Mouse (Mus musculus) heart, embryonic 16.5 days (tissue): ENCODE data around the gene Adrm1. TPM values are rescaled to one million over a fixed set of nuclear protein-coding genes. Genes with fewer than 3 reads are reported as not detected.

Source experiments
- ATAC-seq: fragments of 200-750 bp; cut with Nextera tagmentation; replicated peaks from 2 replicates; pipeline ENCODE4 v1.8.0; 2017; ENCODE audit warnings: moderate number of reproducible peaks; ENCODE audit not compliant: insufficient read depth, low FRiP score; ENCODE audit errors: extremely low read depth
- H3K27ac ChIP-seq: fragments of 300-500 bp; sonication (generic); 2 replicates; pipeline ENCODE4 v1.5.1; 2014; ENCODE audit warnings: mild to moderate bottlenecking, low read length, control low read depth, moderate library complexity
- H3K27me3 ChIP-seq: fragments of 300-500 bp; sonication (generic); 2 replicates; pipeline ENCODE4 v1.6.1; 2014; ENCODE audit warnings: low read length, mixed read lengths; ENCODE audit not compliant: control insufficient read depth, insufficient read depth
- H3K36me3 ChIP-seq: fragments of 300-500 bp; sonication (generic); 2 replicates; pipeline ENCODE4 v1.6.1; 2014; ENCODE audit not compliant: control insufficient read depth, insufficient read depth
- H3K4me1 ChIP-seq: fragments of 300-500 bp; sonication (generic); 2 replicates; pipeline ENCODE4 v1.6.1; 2014; ENCODE audit warnings: low read length, mixed read lengths; ENCODE audit not compliant: control insufficient read depth, insufficient read depth
- H3K4me2 ChIP-seq: fragments of 300-500 bp; sonication (generic); 2 replicates; pipeline ENCODE4 v1.6.1; 2014; ENCODE audit warnings: low read depth, mild to moderate bottlenecking, control low read depth, low read length
- H3K4me3 ChIP-seq: fragments of 300-500 bp; sonication (generic); 2 replicates; pipeline ENCODE4 v1.5.1; 2014; ENCODE audit warnings: mild to moderate bottlenecking, control low read depth, low read length
- H3K9ac ChIP-seq: fragments of 300-500 bp; sonication (generic); 2 replicates; pipeline ENCODE4 v1.6.1; 2014; ENCODE audit warnings: low read length, control low read depth
- H3K9me3 ChIP-seq: fragments of 300-500 bp; sonication (generic); replicated peaks from 2 replicates; pipeline ENCODE4 v1.6.1; 2016; ENCODE audit warnings: low read length; ENCODE audit not compliant: control insufficient read depth
- WGBS: fragments of 180-500 bp; shearing (Covaris S2); extraction: QIAGEN DNeasy Blood & Tissue Kit; methylation state at CpG from one replicate; pipeline ENCODE4 v1.1.7; 2014; 5-methylcytosine and 5-hydroxymethylcytosine counted together
- polyA plus RNA-seq: library from polyadenylated mRNA; unstranded; fragments of >200 nt; fragmentation: Nextera tagmentation; extraction: Ambion mirVana; gene quantifications from 2 replicates; pipeline ENCODE4 v1.2.1, GENCODE M21; 2015

The Adrm1 gene
- polyA plus RNA-seq, 1 experiment from 2014 or later = 133 TPM

DNA sequence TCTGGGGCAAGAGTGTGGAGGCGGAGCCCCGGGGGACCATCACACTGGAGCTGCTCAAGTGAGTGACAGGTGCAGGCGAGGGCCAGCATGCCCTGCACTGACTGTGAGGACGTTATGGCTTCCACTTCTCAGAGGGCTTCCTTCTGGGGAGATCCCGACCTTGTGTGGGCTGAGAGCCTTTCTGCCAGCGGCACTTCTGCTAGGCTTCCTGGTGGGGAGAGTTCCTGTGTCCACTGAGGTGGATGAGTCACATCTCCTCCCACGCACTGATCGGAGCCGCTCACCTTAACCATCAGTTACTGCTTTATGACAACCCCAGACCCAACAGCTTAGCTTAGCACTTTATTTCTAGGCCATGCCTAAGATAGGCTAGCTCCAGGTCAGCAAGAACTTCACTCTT, 22.7 kb upstream of the Adrm1 start:
- no peak overlapping the region for H3K9ac ChIP-seq

DNA sequence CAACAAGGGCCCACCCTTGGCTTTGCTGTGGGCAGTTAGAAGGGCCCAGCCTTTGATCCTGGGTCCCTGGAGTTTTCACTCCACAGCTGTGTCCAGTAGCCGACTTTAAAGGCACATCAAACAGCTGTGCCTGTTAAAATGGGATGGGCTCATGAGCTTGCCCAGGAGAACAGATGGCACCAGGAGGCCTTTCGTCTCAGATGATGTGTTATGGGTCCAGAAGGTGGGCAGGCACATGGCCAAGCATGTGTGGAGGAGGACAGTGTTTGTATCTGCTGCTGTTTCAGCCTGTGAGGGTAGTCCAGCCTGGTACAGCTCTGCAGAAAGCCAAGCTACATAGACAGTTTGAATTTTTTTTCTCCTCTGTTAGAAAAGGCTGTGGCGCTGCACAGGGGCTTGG, 16.5 kb upstream of the Adrm1 start:
- 78% methylated on average over 3 of the region's 3 CpGs for WGBS
- Histone ChIP-seq H3K4me2 (no peak overlapping the region), H3K9ac (no peak overlapping the region), H3K4me1 (no peaks in the 10 kb centered on the region), H3K27me3 (no peaks in the 10 kb centered on the region), H3K4me3 (no peak overlapping the region), H3K9me3 (no peaks in the 10 kb centered on the region), H3K36me3 (peaks cover 55% of the 10 kb centered on the region), H3K27ac (no peak overlapping the region)
- no peak for ATAC-seq

More for the DNA sequence above, 22.7 kb upstream of the Adrm1 start:
- Histone ChIP-seq H3K4me1 (peaks cover 8% of the 10 kb centered on the region), H3K27ac (no peak overlapping the region), H3K36me3 (peaks cover 48% of the 10 kb centered on the region), H3K27me3 (no peaks in the 10 kb centered on the region), H3K4me3 (no peak overlapping the region), H3K9me3 (no peaks in the 10 kb centered on the region), H3K4me2 (no peak overlapping the region)
- ATAC-seq = no peak
- WGBS = 76% methylated on average over 9 of the region's 9 CpGs

DNA sequence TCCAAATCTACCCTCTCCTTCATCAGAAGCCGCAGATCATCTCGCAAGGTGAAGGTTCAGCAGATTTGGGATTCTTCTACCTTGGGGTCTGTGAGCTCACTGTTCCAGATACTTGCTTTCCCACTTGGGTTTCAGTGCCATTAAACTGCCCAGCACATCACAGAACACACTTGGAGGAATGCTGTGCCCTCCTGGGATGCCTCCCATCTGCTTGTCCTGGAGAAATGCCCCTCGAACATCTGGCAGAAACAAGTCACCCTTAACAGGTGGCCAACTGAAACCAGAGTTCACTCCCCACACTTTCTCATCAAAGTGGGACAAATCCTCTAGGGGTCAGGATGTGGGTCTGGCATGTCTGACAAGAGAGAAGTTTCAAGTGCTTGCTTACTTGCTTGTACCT, 12.7 kb upstream of the Adrm1 start:
- Histone ChIP-seq H3K27me3 (no peaks in the 10 kb centered on the region), H3K27ac (no peak overlapping the region), H3K4me1 (no peaks in the 10 kb centered on the region), H3K9ac (no peak overlapping the region), H3K4me2 (no peak overlapping the region), H3K9me3 (no peaks in the 10 kb centered on the region), H3K4me3 (no peak overlapping the region), H3K36me3 (peaks cover 44% of the 10 kb centered on the region)
- 88% methylated on average over 3 of the region's 3 CpGs for WGBS
- ATAC-seq = no peak

DNA sequence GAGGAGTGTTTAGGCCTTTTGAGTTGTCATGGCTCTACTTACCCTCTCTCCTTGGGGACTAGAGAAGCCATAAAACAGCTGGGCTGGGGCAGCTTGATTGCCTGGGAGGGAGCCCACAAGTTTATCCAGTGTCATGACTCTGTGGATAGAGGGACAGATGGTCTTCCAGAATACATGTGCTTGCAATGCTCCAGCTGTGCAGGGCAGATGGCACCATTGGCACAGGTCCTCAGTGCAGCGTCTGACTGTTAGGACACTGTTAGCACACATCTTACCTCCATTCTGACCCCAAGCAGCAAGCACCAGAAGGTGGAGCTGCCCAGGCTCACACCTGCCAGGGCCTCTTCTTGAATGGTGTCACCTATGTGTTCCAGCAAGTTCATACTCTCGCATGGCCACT, 5.4 kb upstream of the Adrm1 start:
- Histone ChIP-seq H3K9ac (no peak overlapping the region), H3K4me1 (no peaks in the 10 kb centered on the region), H3K36me3 (peaks cover 11% of the 10 kb centered on the region), H3K4me3 (no peak overlapping the region), H3K9me3 (no peaks in the 10 kb centered on the region), H3K4me2 (no peak overlapping the region), H3K27me3 (no peaks in the 10 kb centered on the region), H3K27ac (no peak overlapping the region)
- no peak for ATAC-seq
- 94% methylated on average over 2 of the region's 2 CpGs for WGBS

DNA sequence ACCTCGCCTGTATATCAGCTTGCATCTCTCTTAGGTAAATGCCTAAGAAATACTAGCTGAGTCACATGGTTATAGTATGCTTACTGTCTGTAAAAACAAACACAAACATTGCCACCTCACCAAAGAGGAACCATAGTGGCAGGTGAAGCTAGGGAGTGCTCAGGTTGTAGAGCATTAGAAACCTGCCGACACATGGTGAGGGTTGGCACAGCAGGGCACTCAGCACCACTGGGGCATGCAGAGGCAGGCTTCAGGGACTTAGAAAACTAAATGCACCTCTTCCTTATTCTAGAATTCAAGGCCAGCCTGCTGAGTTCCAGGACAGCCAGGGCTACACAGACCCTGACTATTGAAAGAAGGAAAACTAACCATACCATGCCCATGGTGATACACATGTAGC, 4.4 kb upstream of the Adrm1 start:
- Histone ChIP-seq H3K36me3 (peaks cover 8% of the 10 kb centered on the region), H3K9me3 (no peaks in the 10 kb centered on the region), H3K4me3 (no peak overlapping the region), H3K4me1 (no peaks in the 10 kb centered on the region), H3K9ac (no peak overlapping the region), H3K4me2 (no peak overlapping the region), H3K27ac (no peak overlapping the region), H3K27me3 (no peaks in the 10 kb centered on the region)
- 74% methylated on average over 2 of the region's 2 CpGs for WGBS
- ATAC-seq = no peak

DNA sequence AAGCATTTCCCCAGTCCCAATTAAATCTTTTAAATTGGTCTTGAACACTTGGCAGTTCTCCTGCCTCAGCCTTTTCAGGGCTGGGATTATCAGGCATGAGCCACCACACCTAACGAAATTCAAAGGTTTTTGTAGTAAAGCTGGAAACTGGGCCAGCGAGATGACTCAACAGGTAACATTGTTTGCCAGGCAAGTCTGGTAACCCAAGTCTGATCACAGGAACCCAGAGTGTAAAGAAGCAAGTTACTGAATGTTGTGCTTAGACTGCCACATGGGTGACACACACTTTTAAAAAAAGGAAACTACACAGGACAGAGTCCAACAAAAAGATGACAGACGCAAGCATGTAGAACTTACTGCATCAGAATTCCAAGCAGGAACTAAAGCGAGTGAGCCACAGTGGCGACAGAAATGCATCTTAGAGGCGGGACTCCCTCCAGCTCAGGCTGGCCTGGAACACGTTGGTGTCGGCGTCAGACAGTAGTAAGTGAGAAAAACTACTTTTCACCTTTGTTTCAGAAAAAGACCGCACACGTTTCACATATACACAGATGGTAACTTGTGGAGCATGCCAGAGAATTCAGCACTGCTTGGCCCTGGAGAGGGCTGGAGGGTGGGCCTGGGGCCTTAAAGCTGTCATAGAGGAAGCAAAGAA, 1.0 kb upstream of the Adrm1 start:
- Histone ChIP-seq H3K36me3 (peaks cover 13% of the 10 kb centered on the region), H3K4me3 (no peak overlapping the region), H3K27ac (no peak overlapping the region), H3K9me3 (no peaks in the 10 kb centered on the region), H3K27me3 (no peaks in the 10 kb centered on the region), H3K4me2 (no peak overlapping the region), H3K4me1 (peaks cover 15% of the 10 kb centered on the region), H3K9ac (no peak overlapping the region)
- no peak for ATAC-seq
- WGBS = 82% methylated on average over 11 of the region's 11 CpGs

DNA sequence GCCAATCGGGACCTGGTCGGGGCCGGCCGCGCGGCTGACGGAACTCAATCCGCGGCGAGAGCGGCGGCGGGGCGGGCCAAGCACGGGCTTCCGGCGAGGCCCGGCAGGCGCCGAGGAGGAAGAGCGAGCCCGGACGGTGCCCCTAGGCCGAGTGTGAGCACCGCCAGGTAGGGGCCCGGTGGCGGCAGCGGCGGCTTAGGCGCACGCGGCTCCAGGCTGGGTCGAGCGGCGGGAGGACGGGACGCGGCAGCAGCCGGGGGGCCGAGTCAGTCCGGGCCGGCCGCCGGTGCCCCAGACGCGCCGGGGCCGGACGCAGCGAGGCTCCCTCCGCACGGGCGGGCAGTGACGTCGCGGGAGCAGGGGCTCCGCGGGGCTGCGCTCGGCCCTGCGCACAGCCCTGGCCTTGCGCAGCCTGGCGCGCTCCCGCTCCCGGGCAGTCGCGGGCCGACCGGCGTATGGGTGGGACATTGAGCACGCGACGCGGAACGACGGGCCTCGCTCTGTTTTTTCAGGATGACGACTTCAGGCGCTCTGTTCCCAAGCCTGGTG, 311 bp downstream of the Adrm1 start:
- under 1% methylated on average over 79 of the region's 80 CpGs for WGBS
- Histone ChIP-seq H3K27ac (peak overlapping the region; percentile 95), H3K4me3 (peak overlapping the region; percentile 97), H3K9me3 (no peaks in the 10 kb centered on the region), H3K9ac (peak overlapping the region; percentile 99), H3K36me3 (peaks cover 24% of the 10 kb centered on the region), H3K4me2 (peak overlapping the region; percentile 84), H3K27me3 (no peaks in the 10 kb centered on the region), H3K4me1 (peaks cover 15% of the 10 kb centered on the region)
- peak; percentile 73 for ATAC-seq

DNA sequence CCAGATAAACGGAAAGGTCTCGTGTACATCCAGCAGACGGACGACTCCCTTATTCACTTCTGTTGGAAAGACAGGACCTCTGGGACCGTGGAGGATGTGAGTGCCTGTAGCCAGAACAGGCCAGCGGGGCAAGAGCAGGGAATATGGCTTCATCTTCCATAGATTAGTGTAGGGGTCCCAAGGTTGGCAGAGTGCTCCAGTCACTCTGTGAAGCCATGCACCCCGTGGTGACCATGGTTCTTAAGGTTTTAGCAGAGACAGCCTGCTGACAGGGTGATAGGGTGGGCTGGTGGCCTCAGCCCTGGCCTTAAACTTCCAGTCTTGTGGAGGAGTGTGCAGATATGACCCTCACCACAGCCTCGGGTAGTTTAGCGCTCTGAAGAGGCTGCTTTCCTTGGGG, 867 bp downstream of the Adrm1 start:
- no peaks in the 10 kb centered on the region for H3K9me3 ChIP-seq
- H3K36me3 ChIP-seq = peaks cover 30% of the 10 kb centered on the region
- peak overlapping the region; percentile 84 for H3K4me2 ChIP-seq
- peak overlapping the region; percentile 97 for H3K4me3 ChIP-seq
- no peak for ATAC-seq
- H3K9ac ChIP-seq = peak overlapping the region; percentile 99
- 3% methylated on average over 7 of the region's 9 CpGs for WGBS
- H3K27me3 ChIP-seq = no peaks in the 10 kb centered on the region
- peak overlapping the region; percentile 95 for H3K27ac ChIP-seq
- H3K4me1 ChIP-seq = peaks cover 15% of the 10 kb centered on the region

DNA sequence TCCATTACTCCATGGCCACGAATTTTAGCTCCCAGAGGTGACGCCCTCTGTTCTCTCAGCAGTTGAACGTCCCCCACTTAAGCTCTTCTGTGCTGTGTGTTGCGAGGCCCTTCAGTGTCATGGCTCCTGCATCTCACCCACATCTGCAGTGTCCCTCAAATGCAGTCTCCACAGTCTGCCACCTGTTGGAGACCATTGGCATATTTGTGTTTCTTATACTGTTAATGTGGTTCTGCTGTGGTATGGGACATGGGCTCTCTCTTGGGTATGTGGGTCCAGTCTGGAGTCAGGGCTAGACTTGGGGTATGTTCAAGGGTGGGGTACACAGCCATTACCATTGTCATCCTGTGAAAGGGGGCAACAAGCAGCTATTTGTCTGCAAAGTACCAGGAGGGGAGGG, 1.9 kb downstream of the Adrm1 start:
- H3K9me3 ChIP-seq = no peaks in the 10 kb centered on the region
- H3K27me3 ChIP-seq = no peaks in the 10 kb centered on the region
- 70% methylated on average over 4 of the region's 4 CpGs for whole genome bisulfite sequencing
- no peak overlapping the region for H3K4me2 ChIP-seq
- H3K9ac ChIP-seq = no peak overlapping the region
- H3K4me3 ChIP-seq = peak overlapping the region; percentile 97; the same call in 1 of the 2 replicates
- ATAC-seq = no peak
- peaks cover 15% of the 10 kb centered on the region for H3K4me1 ChIP-seq
- H3K36me3 ChIP-seq = peaks cover 38% of the 10 kb centered on the region
- H3K27ac ChIP-seq = no peak overlapping the region
